Mouse (Mus musculus): ENCODE results near the gene Cdc37l1. TPM values are rescaled to one million over a fixed set of nuclear protein-coding genes. Genes with fewer than 3 reads are reported as not detected.
"Not testable (repeated sequence)": the region's sequence is repeated elsewhere in the genome, so short reads cannot be mapped to it uniquely, and the experiment has no call there.

Cdc37l1 gene
- polyA plus RNA-seq, 1 experiment from 2014 or later, result 47.4 TPM

DNA sequence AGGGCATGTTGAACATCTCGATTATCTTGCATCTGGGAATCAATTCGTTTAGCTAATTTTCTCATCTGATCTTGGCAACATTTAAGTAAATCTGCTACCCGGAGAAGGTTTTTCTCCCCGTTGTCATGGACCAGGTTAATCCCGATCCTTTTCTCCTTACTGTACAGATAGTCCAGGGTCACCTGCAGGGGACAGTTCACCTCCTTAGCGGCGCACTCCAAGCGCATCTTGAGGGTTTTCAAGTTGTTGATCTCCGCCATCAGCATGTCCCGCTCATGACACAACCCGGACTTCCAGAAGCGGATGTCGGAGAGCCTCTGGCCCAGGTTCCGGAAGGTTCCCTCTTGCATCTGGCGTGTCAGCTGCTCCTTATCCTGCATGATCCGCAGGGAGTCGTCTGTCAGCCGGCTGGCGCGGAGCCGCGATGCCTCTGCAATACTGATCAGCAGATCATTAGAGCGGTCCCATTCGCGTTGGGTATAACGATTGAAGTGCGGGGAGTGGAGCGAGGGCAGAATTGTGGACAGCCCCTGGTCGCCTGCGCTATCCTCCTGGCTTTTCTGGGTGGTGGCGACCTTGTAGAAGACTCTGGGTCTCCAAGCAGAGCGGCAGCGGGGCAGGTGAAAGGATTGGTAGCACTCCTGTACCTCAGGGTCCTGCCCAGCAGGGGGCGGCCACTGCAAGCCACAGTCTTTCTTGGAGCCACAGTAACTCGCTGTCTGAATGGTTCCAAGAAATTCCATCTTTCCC lies 15.1 kb upstream of the Cdc37l1 start:
- ATAC-seq, result peak; percentile 93
- Histone ChIP-seq H3K4me1 (no peaks in the 10 kb centered on the region; the same call in 1 of the 2 replicates), H3K4me2 (peak overlapping the region; percentile 70), H3K27me3 (peaks cover 3% of the 10 kb centered on the region; the same call in 1 of the 2 replicates), H3K9me3 (replicated peaks) (no peaks in the 10 kb centered on the region), H3K27ac (no peak overlapping the region), H3K4me3 (peak overlapping the region; percentile 42), H3K36me3 (ENCODE audit: poor library complexity, severe bottlenecking) (no peaks in the 10 kb centered on the region), H3K9ac (peak overlapping the region; percentile 58)
- 17% methylated on average over 35 of the region's 35 CpGs for WGBS

DNA sequence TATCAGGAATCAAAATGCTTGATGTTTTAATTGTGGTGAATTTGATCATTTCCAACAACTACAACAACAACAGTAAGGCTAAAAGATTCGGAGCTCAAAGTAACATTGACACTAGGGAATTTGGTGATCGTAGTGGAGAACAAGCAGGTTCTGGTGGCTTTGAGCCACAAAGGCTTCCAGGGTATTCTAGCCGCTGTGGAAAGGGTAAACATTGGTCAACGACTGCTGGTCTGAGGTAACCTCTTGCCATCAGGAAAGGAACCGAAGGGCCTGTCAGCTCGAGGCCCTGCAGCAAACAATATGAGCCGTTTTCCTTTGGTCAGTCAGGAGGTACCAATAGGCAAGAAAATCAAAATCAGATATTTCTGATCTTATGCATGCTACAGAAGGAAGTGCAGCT lies 7.5 kb upstream of the Cdc37l1 start:
- Histone ChIP-seq H3K4me2 (no peak overlapping the region), H3K27ac (no peak overlapping the region), H3K9ac (no peak overlapping the region), H3K4me1 (no peaks in the 10 kb centered on the region), H3K27me3 (no peaks in the 10 kb centered on the region), H3K36me3 (ENCODE audit: poor library complexity, severe bottlenecking) (no peaks in the 10 kb centered on the region), H3K9me3 (replicated peaks) (no peaks in the 10 kb centered on the region), H3K4me3 (no peak overlapping the region)
- ATAC-seq, result no peak
- WGBS, result 88% methylated on average over 7 of the region's 7 CpGs

DNA sequence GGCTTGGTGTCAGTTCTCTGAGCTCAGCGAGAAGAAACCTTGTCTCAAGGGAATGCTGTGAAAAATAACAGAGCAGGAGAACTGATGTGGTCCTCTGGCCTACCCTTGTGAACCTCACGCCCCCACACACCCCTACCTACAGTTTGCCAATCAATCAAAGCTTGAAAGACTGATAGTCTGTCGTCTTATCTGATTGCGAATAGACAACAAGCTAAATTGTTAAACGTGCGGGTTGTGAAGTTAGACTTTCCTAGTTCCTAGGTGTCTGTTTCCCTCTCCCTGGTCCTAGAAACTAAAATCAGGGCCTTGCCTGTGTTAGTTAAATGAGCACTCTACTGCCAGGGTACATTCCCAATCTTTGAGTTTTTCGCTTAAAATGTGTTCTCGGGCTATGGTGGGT lies 637 bp upstream of the Cdc37l1 start:
- peak overlapping the region; percentile 81 for H3K4me2 ChIP-seq
- peaks cover 19% of the 10 kb centered on the region for H3K4me1 ChIP-seq
- no peaks in the 10 kb centered on the region for H3K9me3 ChIP-seq (replicated peaks)
- WGBS, result 75% methylated on average over 8 of the region's 8 CpGs
- peak overlapping the region; percentile 91 for H3K4me3 ChIP-seq
- no peak overlapping the region for H3K27ac ChIP-seq
- H3K9ac ChIP-seq, result peak overlapping the region; percentile 92
- H3K36me3 ChIP-seq (ENCODE audit: poor library complexity, severe bottlenecking), result peaks cover 11% of the 10 kb centered on the region; the same call in 1 of the 2 replicates
- ATAC-seq, result no peak
- H3K27me3 ChIP-seq, result no peaks in the 10 kb centered on the region

DNA sequence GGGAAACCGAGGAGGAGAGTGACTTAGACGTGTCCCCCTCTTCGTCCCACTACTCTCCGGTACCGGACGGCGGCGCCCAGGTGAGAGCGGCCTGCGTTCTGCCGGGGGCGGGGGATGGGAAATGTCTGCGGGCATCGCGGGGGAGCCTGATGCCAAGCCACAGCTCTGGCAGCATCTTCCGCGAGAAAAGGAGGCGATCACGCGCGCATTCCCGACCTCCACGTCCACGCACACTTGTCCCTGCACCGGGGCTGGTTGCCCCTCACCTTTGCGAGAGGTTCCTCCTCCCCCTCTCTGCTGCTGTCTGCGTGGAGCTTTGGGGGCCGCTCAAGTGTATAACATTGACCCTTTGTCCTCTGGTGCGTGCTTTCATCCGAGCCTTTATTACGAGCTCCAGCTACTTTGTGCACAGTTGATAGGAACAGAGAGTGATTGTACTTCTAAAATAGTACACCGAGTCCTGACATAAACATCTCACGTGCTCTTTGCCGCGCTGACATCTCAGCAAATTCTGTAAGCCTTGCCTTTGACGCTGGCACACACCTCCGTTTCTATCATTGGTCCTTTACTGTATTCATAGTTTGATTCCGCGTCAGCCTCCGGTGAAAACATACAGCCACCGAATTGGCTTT lies 554 bp downstream of the Cdc37l1 start:
- Histone ChIP-seq H3K4me2 (peak overlapping the region; percentile 81), H3K9ac (peak overlapping the region; percentile 92), H3K27ac (peak overlapping the region; percentile 81), H3K9me3 (replicated peaks) (no peaks in the 10 kb centered on the region), H3K4me3 (peak overlapping the region; percentile 91), H3K36me3 (ENCODE audit: poor library complexity, severe bottlenecking) (peaks cover 23% of the 10 kb centered on the region), H3K27me3 (no peaks in the 10 kb centered on the region), H3K4me1 (peaks cover 26% of the 10 kb centered on the region)
- under 1% methylated on average over 37 of the region's 41 CpGs for WGBS
- peak; percentile 70 for ATAC-seq

DNA sequence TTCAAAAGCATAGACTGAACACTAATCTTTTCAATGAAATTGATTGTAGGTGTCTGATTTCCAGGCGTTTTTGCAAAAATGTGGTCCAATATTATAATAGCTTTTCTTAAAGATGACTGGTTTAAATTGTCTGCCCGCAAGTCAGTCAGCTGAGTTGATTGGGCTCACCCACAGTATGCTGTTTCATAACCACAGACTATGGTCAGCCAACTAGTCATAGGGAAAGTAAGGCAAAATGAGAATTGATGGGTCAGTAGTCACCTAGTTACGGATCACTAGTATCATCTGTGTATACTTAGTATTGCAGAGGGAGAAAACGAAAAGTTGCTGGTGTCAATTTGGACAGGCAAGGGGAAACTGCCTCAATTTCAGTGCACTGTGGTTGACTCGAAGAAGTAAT lies 1.2 kb downstream of the Cdc37l1 start:
- ATAC-seq, result no peak
- peak overlapping the region; percentile 81 for H3K4me2 ChIP-seq
- peak overlapping the region; percentile 92 for H3K9ac ChIP-seq
- WGBS, result 71% methylated on average over 5 of the region's 5 CpGs
- peak overlapping the region; percentile 91 for H3K4me3 ChIP-seq
- no peaks in the 10 kb centered on the region for H3K27me3 ChIP-seq
- peaks cover 26% of the 10 kb centered on the region for H3K4me1 ChIP-seq
- H3K27ac ChIP-seq, result peak overlapping the region; percentile 81; the same call in 1 of the 2 replicates
- H3K9me3 ChIP-seq (replicated peaks), result no peaks in the 10 kb centered on the region
- peaks cover 27% of the 10 kb centered on the region for H3K36me3 ChIP-seq (ENCODE audit: poor library complexity, severe bottlenecking)

DNA sequence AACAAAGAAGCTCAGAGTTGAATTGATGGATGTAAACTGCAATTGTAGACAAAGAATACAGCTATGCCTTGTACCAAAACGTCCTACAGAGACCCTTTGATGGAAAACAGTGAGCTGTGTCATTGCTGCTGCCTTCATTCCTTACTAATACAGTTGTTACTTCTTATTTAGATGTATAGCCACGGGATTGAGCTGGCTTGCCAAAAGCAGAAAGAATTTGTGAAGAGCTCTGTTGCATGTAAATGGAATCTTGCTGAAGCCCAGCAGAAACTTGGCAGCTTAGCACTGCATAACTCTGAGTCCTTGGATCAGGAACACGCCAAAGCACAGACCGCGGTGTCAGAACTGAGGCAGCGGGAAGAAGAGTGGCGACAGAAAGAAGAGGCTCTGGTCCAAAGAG lies 4.7 kb downstream of the Cdc37l1 start:
- Histone ChIP-seq H3K4me1 (peaks cover 21% of the 10 kb centered on the region), H3K4me2 (no peak overlapping the region), H3K36me3 (ENCODE audit: poor library complexity, severe bottlenecking) (peaks cover 43% of the 10 kb centered on the region), H3K4me3 (no peak overlapping the region), H3K9ac (no peak overlapping the region; the same call in 1 of the 2 replicates), H3K9me3 (replicated peaks) (no peaks in the 10 kb centered on the region), H3K27ac (no peak overlapping the region), H3K27me3 (no peaks in the 10 kb centered on the region)
- 69% methylated on average over 7 of the region's 7 CpGs for whole genome bisulfite sequencing
- ATAC-seq, result no peak

DNA sequence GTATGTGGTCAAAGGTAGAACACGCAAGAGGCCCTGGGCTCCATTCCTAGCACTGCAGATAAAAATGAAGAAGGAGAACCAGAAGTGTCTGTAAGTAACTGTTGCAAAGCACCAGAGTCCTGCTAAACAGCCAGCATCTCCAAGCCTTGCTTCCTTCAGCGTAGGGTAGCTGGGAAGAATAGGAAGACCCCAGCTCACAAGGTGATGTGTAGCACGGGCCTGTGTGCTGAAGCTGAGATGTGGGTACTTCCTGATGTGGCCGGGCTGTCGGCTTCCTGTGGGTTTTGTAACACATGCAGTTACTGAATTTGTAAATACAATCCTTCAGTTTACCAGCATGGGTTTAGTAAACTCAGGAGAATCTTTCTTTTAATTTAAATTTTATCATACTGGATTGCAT lies 5.2 kb downstream of the Cdc37l1 start:
- Histone ChIP-seq H3K9ac (no peak overlapping the region), H3K36me3 (ENCODE audit: poor library complexity, severe bottlenecking) (peaks cover 48% of the 10 kb centered on the region), H3K27me3 (no peaks in the 10 kb centered on the region), H3K27ac (no peak overlapping the region), H3K4me2 (no peak overlapping the region), H3K4me3 (no peak overlapping the region), H3K9me3 (replicated peaks) (no peaks in the 10 kb centered on the region), H3K4me1 (peaks cover 20% of the 10 kb centered on the region)
- 96% methylated on average over 5 of the region's 5 CpGs for WGBS
- no peak for ATAC-seq

DNA sequence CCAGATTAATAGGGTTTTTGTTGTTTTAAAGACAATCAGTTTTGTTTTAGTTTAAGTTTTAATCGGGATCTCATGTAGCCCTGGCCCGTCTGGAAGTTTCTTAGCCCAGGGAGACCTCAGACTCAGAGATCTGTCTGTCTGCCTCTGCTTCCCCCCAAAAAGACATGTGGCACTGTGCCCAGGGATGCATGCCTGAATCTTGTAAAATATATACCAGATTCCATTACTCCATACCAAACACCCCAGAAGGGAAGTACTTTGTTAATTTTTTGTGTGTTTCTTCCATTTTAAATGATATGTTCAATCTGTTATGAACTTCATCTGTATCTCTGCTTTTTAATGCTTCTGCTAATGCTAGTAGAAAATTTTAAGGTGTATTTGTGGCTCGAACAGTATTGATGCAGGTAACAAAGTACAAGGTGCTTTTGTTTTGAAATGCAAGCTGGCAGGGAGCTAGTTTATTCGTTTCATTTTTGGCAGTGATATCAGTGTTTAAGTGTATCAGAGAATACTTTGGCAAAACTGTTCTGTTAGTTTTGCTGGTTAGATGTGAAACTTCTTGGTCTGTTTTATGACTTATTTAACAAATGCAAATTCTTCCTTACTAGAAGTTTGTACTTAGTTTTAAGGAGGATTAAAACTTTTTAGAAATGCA lies 8.0 kb downstream of the Cdc37l1 start:
- Histone ChIP-seq H3K9ac (no peak overlapping the region), H3K27me3 (no peaks in the 10 kb centered on the region), H3K27ac (no peak overlapping the region), H3K4me3 (no peak overlapping the region), H3K9me3 (replicated peaks) (no peaks in the 10 kb centered on the region), H3K4me1 (peaks cover 11% of the 10 kb centered on the region), H3K36me3 (ENCODE audit: poor library complexity, severe bottlenecking) (peaks cover 70% of the 10 kb centered on the region), H3K4me2 (no peak overlapping the region)
- WGBS, result 90% methylated on average over 4 of the region's 4 CpGs
- no peak for ATAC-seq

DNA sequence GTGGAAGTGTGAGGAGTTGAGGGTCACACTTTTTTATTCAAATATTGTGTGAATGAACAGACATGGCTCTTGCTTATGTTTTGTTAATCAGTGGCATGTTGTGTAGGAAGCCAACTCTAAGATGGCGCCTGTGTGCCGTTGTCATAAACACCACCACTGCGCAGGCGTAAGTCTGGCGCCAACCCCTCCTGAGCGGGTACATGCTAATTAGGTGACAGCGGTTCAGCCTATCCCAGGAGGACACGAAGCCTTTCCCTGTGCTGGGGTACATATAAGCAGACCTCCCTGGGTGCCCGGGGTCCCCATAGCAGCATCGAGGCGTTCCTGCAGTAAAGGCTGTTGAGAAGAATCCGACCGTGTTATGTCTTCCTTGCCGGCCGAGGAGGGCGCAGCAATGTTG lies 10.2 kb downstream of the Cdc37l1 start:
- 98% methylated on average over 16 of the region's 16 CpGs for WGBS

DNA sequence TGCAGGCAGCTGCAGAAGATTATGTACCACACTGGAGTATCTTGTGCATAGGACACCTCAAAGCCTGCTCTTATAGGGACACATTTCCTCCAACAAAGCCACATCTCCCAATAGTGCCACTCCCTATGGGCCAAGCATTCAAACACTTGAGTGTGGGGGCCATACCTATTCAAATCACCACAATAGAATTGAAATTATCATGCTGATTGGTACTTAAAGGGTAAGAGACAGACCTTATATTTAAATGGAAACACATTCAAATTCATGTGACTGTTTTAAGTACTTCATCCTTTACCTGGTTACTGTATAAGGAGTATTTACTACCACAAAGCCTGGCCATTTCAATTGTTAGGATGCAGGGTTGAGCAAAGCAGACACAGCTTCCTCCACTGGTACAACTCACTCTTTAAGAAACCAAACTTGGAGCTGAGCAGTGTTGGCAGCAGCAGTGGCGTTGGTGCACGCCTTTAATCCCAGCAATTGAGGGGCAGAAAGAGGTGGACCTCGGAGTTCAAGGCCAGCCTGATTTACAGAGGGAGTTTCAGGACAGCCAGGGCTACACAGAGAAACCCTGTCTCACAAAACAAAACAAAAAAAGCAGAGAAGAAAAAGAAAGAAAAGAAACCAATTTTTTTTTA lies 18.0 kb downstream of the Cdc37l1 start:
- H3K9ac ChIP-seq, result no peak overlapping the region
- H3K4me2 ChIP-seq, result no peak overlapping the region
- H3K36me3 ChIP-seq (ENCODE audit: poor library complexity, severe bottlenecking), result peaks cover 51% of the 10 kb centered on the region
- H3K27ac ChIP-seq, result no peak overlapping the region
- H3K4me3 ChIP-seq, result no peak overlapping the region
- H3K27me3 ChIP-seq, result no peaks in the 10 kb centered on the region
- ATAC-seq, result no peak
- WGBS, result 88% methylated on average over 3 of the region's 3 CpGs
- H3K9me3 ChIP-seq (replicated peaks), result no peaks in the 10 kb centered on the region
- H3K4me1 ChIP-seq, result no peaks in the 10 kb centered on the region

More for the DNA sequence above, 10.2 kb downstream of the Cdc37l1 start:
- H3K9ac ChIP-seq; H3K9me3 ChIP-seq (replicated peaks); H3K4me2 ChIP-seq; H3K4me1 ChIP-seq; H3K27ac ChIP-seq; ATAC-seq; H3K4me3 ChIP-seq; H3K27me3 ChIP-seq: not testable (repeated sequence)
- H3K36me3 ChIP-seq (ENCODE audit: poor library complexity, severe bottlenecking), result peaks cover 55% of the 10 kb centered on the region

DNA sequence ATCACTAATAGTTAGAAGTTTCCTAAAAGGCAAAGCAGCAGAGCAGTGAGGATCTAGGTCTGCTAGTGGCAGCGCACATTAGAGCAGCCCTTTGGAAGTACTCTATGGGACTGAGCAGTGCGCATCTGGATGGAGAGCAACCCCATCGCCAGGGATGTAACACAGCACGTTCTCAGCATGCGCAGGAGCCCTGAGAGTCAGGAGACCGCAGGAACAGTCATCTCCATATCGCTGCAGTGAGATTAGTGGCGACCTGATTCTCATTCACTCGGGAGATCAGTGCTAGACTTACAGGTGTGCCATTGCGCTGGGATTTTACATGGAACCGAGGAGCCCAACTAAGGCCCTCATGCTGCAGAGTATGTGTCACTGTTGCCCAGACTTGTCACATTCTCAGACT lies 18.9 kb downstream of the Cdc37l1 start:
- no peak for ATAC-seq
- H3K36me3 ChIP-seq (ENCODE audit: poor library complexity, severe bottlenecking), result peaks cover 58% of the 10 kb centered on the region
- WGBS, result 94% methylated on average over 11 of the region's 11 CpGs
- H3K4me1 ChIP-seq, result no peaks in the 10 kb centered on the region
- H3K4me2 ChIP-seq, result no peak overlapping the region
- H3K27ac ChIP-seq, result no peak overlapping the region
- no peak overlapping the region for H3K4me3 ChIP-seq
- no peaks in the 10 kb centered on the region for H3K9me3 ChIP-seq (replicated peaks)
- no peak overlapping the region for H3K9ac ChIP-seq
- no peaks in the 10 kb centered on the region for H3K27me3 ChIP-seq
